24 mouse cellular contexts compared by ENCODE assay signal in genomic region chr3:51631971-51632370, GRCm38 (mm10). TPM values are rescaled to one million over a fixed set of nuclear protein-coding genes. Genes with fewer than 3 reads are reported as not detected.
DNase-seq lines count a peak whose midpoint lies in the region; ATAC-seq and TF ChIP-seq lines count a peak whose summit lies in the region.
"Had no signal": no experiment of that assay in that cellular context is flagged by ENCODE, and none has a peak within 500 bp of the region (broad histone marks: within the 10 kb centered on the region; RNA-seq: fewer than 3 reads in every experiment).

No protein-coding gene starts in this region.

- WGBS in forebrain, embryonic 16.5 days = 64% methylated on average over 4 of the region's 4 CpGs
- WGBS in forebrain, embryonic 10.5 days = 95% methylated on average over 4 of the region's 4 CpGs
- WGBS in hindbrain, postnatal 0 days = 74% methylated on average over 4 of the region's 4 CpGs
- WGBS in hindbrain, embryonic 10.5 days = 94% methylated on average over 4 of the region's 4 CpGs

- H3K4me1 ChIP-seq in forebrain, embryonic 16.5 days (replicated peaks; ENCODE audit: control insufficient read depth, insufficient read depth, low read length) = peaks cover 4% of the 10 kb centered on the region
- H3K4me1 ChIP-seq in forebrain, embryonic 10.5 days = 0 out of 2 replicates have a peak, but pooled peaks cover 4% of the 10 kb centered on the region
- H3K4me1 ChIP-seq in hindbrain, postnatal 0 days (ENCODE audit: insufficient read depth, low read length) = 0 out of 2 replicates have a peak, but pooled peaks cover 4% of the 10 kb centered on the region
- H3K4me1 ChIP-seq in hindbrain, embryonic 10.5 days (replicated peaks) = no peaks in the 10 kb centered on the region
- H3K4me1 ChIP-seq: heart, embryonic 10.5 days; heart, embryonic 13.5 days; hindbrain, embryonic 12.5 days; intestine, embryonic 15.5 days had no signal

- 0 out of 2 replicates have a peak overlapping the region, but pooled peaks have one; percentile 24 for H3K27ac ChIP-seq in forebrain, embryonic 16.5 days (ENCODE audit: low read length)
- H3K27ac ChIP-seq in forebrain, embryonic 10.5 days = no peak overlapping the region
- H3K27ac ChIP-seq in hindbrain, postnatal 0 days = no peak overlapping the region
- H3K27ac ChIP-seq in hindbrain, embryonic 10.5 days = no peak overlapping the region
- H3K27ac ChIP-seq: heart, embryonic 10.5 days; heart, embryonic 13.5 days; hindbrain, embryonic 12.5 days; hindbrain, embryonic 15.5 days; intestine, embryonic 15.5 days had no signal

- TF ChIP-seq CTCF in hindbrain, postnatal 0 days (IDR thresholded peaks at IDR 0.05; ENCODE audit: low read depth) = no peak

- peak; percentile 47; the same call in 1 of the 2 replicates for ATAC-seq in forebrain, embryonic 16.5 days
- ATAC-seq in hindbrain, postnatal 0 days = no peak
- ATAC-seq: activated CD4-positive, CD25-positive, alpha-beta regulatory T cell, adult 4 months; intestine, embryonic 15.5 days had no signal

- no peaks in the 10 kb centered on the region for H3K36me3 ChIP-seq in forebrain, embryonic 16.5 days (ENCODE audit: control insufficient read depth, insufficient read depth)
- no peaks in the 10 kb centered on the region for H3K36me3 ChIP-seq in forebrain, embryonic 10.5 days (replicated peaks)
- no peaks in the 10 kb centered on the region for H3K36me3 ChIP-seq in hindbrain, postnatal 0 days (ENCODE audit: insufficient read depth, low read length)
- H3K36me3 ChIP-seq in hindbrain, embryonic 10.5 days = no peaks in the 10 kb centered on the region
- H3K36me3 ChIP-seq: heart, embryonic 10.5 days; heart, embryonic 13.5 days; hindbrain, embryonic 12.5 days; hindbrain, embryonic 15.5 days; intestine, embryonic 15.5 days had no signal

- peaks cover 10% of the 10 kb centered on the region for H3K9me3 ChIP-seq in forebrain, embryonic 16.5 days (ENCODE audit: control insufficient read depth, low read length)
- peaks cover 21% of the 10 kb centered on the region; the same call in 1 of the 2 replicates for H3K9me3 ChIP-seq in forebrain, embryonic 10.5 days
- H3K9me3 ChIP-seq in hindbrain, postnatal 0 days (ENCODE audit: low read length) = no peaks in the 10 kb centered on the region
- peaks cover 15% of the 10 kb centered on the region; the same call in 1 of the 2 replicates for H3K9me3 ChIP-seq in hindbrain, embryonic 10.5 days
- H3K9me3 ChIP-seq: hindbrain, embryonic 15.5 days; intestine, embryonic 15.5 days had no signal

- H3K9ac ChIP-seq in forebrain, embryonic 16.5 days (replicated peaks; ENCODE audit: low read depth, low read length) = no peak overlapping the region
- H3K9ac ChIP-seq in hindbrain, postnatal 0 days (replicated peaks; ENCODE audit: low read length) = no peak overlapping the region
- H3K9ac ChIP-seq: heart, embryonic 13.5 days; hindbrain, embryonic 12.5 days; hindbrain, embryonic 15.5 days; intestine, embryonic 15.5 days had no signal

- H3K27me3 ChIP-seq in forebrain, embryonic 16.5 days (replicated peaks; ENCODE audit: control insufficient read depth, insufficient read depth, low read length) = no peaks in the 10 kb centered on the region
- no peaks in the 10 kb centered on the region for H3K27me3 ChIP-seq in forebrain, embryonic 10.5 days (ENCODE audit: poor library complexity, severe bottlenecking)
- no peaks in the 10 kb centered on the region for H3K27me3 ChIP-seq in hindbrain, postnatal 0 days (ENCODE audit: insufficient read depth, low read length)
- no peaks in the 10 kb centered on the region for H3K27me3 ChIP-seq in hindbrain, embryonic 10.5 days (ENCODE audit: insufficient read depth, poor library complexity, severe bottlenecking)
- H3K27me3 ChIP-seq: heart, embryonic 13.5 days; hindbrain, embryonic 12.5 days; hindbrain, embryonic 15.5 days; intestine, embryonic 15.5 days had no signal

- peak; percentile 59 to 80 for DNase-seq in cerebellum, postnatal 10 days
- DNase-seq in cerebellum, postnatal 4 days (ENCODE audit: low spot score in 2 of 2) = no peak
- no peak for DNase-seq in forebrain, embryonic 10.5 days (ENCODE audit: extremely low spot score, low spot score)
- peak; percentile 7 for DNase-seq in hindbrain, postnatal 0 days (ENCODE audit: low spot score)
- no peak for DNase-seq in hindbrain, embryonic 10.5 days (ENCODE audit: low spot score)
- no peak for DNase-seq in adrenal gland, postnatal 4 days (ENCODE audit: low spot score in 2 of 2)
- DNase-seq: adrenal gland, adult 8-10 months; adrenal gland, postnatal 25 days; cerebellum, adult 11-12 months; cerebellum, adult 9-10 months; cerebellum, postnatal 36 days; gastrocnemius, postnatal 10 days; gastrocnemius, postnatal 36 days; heart, postnatal 14 days; heart, postnatal 4 days; kidney, adult 11 months; kidney, adult 8-10 months had no signal

- H3K4me3 ChIP-seq in forebrain, embryonic 16.5 days (replicated peaks; ENCODE audit: low read length) = no peak overlapping the region
- H3K4me3 ChIP-seq in forebrain, embryonic 10.5 days = no peak overlapping the region
- H3K4me3 ChIP-seq in hindbrain, postnatal 0 days (ENCODE audit: low read length) = no peak overlapping the region
- H3K4me3 ChIP-seq in hindbrain, embryonic 10.5 days = no peak overlapping the region
- H3K4me3 ChIP-seq: heart, embryonic 10.5 days; heart, embryonic 13.5 days; hindbrain, embryonic 12.5 days; hindbrain, embryonic 15.5 days; intestine, embryonic 15.5 days had no signal

- no peak overlapping the region for H3K4me2 ChIP-seq in forebrain, embryonic 16.5 days (ENCODE audit: low read length)
- no peak overlapping the region for H3K4me2 ChIP-seq in hindbrain, postnatal 0 days (ENCODE audit: low read depth, low read length)
- H3K4me2 ChIP-seq: heart, embryonic 13.5 days; hindbrain, embryonic 12.5 days; hindbrain, embryonic 15.5 days; intestine, embryonic 15.5 days had no signal

RNA-seq across cellular contexts. Expression of gene Mgst2, which starts 28.2 kb away (rescaled TPM):
- 0.27 and 0.56 TPM in 2 replicates for polyA plus RNA-seq in forebrain, embryonic 16.5 days (2015; fragmentation: Nextera tagmentation; extraction: Ambion mirVana)
- polyA plus RNA-seq in forebrain, embryonic 10.5 days (2016; fragmentation: Nextera tagmentation; extraction: Ambion mirVana) = 0.67 TPM in 1 of 2 replicates, not detected in the other
- not detected in 2 replicates for total RNA-seq in hindbrain, postnatal 0 days (2014; rRNA removed)
- polyA plus RNA-seq in hindbrain, postnatal 0 days (2015; fragmentation: Nextera tagmentation; extraction: Ambion mirVana) = 1.0 and 1.6 TPM in 2 replicates
- 0.42 TPM in 1 of 2 replicates, not detected in the other for polyA plus RNA-seq in hindbrain, embryonic 10.5 days (2016; fragmentation: Nextera tagmentation; extraction: Ambion mirVana)
- 10 to 100 TPM; 63.7 to 69.5 TPM for total RNA-seq in adrenal gland, postnatal 4 days (2021)

Comparison
In these comparisons a context has a peak if more than half of its experiments do, and no peak if none do; other contexts are left out.
1. DNase-seq: peak in cerebellum, postnatal 10 days (2 of 2) and hindbrain, postnatal 0 days (single experiment); none in cerebellum, postnatal 4 days (0 of 2), forebrain, embryonic 10.5 days (single experiment), hindbrain, embryonic 10.5 days (single experiment) and adrenal gland, postnatal 4 days (0 of 2).